Mouse (Mus musculus) cerebellum, adult 2 months (tissue): ENCODE data around the gene Rgs19.

ENCODE experiments used
- CTCF ChIP-seq: fragments of 200-500 bp; IDR thresholded peaks from 2 replicates; pipeline ENCODE4 v1.5.1; 2011; ENCODE audit warnings: low read depth, mild to moderate bottlenecking, control low read depth, low read length, moderate library complexity, borderline replicate concordance; ENCODE audit not compliant: insufficient read depth
- POLR2A ChIP-seq: fragments of 200-500 bp; IDR thresholded peaks from 2 replicates; pipeline ENCODE4 v1.6.1; 2011; ENCODE audit warnings: low read length, control low read depth, borderline replicate concordance; ENCODE audit not compliant: insufficient read depth

DNA sequence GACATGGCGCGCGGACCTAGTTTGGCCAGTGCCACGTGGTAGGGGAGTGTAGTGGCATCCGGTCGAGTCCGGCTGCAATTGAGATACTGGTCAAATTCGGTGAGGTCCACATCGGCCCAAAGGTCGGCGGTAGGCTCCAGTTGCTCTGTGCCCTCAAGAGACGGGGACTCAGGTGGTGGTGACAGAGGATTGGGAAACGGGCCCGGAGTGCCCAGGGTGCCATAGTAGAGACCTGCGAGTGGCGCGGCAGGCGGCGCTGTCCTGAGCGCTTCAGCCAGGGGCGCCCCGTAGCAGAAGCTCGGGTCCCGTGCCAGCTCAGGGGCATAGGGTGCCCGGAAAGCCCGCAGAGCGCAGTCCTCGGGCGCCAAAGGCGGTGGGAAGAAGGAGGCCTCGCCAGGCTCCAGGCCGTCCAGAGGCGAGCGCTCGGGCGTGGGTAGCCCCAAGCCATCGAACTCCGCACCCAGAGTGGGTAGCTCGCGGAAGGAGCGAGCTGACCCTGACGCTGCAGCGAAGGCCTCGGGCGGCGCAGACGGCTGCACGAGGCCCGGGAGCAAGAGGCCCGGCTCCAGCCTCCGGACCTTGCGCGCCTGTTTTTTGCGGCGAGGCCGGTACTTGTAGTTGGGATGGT is 23.4 kb downstream of the Rgs19 start:
- TF ChIP-seq CTCF (no peak), POLR2A (no peak)
